Mouse (Mus musculus): Measurements from ENCODE around the gene Kcnd3.

The Kcnd3 gene

GRCm38 (mm10) chr3:105722510-105722909 lies 270.4 kb downstream of the Kcnd3 start:
- no peak for DNase-seq (ENCODE audit: low read depth)
